Mouse (Mus musculus): ENCODE results near the gene Fzr1.

The Fzr1 gene

GRCm38 (mm10) chr10:81416581-81417226 is 38.4 kb upstream of the Fzr1 start:
- in situ Hi-C loops (cut with MseI, MboI), result no loop called here

DNA sequence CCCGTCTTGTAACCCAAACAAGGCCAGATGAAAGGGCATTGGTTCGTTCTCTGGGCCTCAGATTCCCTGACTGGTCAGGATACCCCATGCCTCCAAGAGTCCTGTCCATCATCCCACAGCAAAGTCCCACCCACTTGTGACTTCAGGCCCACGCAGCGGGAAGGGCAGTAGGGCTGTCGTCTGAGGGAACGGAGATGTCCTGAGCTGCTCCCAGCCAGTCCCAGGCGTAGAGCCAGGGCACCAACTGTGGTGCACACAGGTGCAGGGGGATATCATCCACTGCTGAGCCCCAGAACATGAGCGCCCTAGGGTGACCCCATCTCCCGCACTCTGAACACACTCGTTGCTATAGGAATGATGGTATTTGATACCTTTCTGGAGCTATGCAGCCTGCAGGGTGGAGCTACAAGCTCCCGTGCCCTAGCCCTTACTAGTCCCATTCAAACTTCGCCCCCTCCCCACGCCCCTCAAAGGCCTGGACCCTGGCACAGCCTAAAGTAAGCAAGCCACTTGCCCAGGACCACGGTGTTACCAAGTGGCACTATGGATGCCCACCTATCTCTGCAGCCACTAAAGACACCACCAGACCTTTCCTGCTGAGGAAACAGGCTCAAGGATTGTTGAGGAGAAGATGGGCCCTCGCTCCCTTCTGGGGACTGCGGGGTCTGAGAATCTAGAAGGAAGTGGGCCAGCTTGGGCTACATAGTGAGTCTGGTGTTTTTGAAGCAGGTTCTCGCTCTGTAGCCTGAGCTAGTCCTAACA is 37.4 kb upstream of the Fzr1 start:
- in situ Hi-C loops (cut with MseI, MboI), result no loop called here

GRCm38 (mm10) chr10:81415146-81415545 is 36.8 kb upstream of the Fzr1 start:
- in situ Hi-C loops (cut with MseI, MboI), result no loop called here

DNA sequence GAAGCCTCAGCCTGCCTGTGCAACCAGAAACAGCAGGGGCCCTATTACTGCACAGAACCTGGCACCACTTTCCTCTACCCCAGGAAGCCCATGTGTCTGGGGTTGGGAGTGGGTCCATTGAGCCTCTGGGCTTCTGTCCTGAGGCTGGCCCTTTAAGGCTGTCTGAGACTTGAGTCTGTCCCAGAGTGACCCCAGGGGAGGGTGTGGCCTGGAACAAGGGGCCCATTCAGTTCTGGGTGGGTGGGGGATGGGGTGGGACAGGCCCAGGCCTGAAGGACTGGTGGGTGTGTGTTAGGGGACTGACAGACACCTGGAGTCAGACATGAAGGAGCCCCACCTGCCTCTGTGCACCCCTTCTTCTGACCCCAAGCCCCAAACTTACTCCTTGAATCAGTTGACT is 36.4 kb upstream of the Fzr1 start:
- in situ Hi-C loops (cut with MseI, MboI), result no loop called here

GRCm38 (mm10) chr10:81413310-81414261 is 35.3 kb upstream of the Fzr1 start:
- in situ Hi-C loops (cut with MseI, MboI), result no loop called here

DNA sequence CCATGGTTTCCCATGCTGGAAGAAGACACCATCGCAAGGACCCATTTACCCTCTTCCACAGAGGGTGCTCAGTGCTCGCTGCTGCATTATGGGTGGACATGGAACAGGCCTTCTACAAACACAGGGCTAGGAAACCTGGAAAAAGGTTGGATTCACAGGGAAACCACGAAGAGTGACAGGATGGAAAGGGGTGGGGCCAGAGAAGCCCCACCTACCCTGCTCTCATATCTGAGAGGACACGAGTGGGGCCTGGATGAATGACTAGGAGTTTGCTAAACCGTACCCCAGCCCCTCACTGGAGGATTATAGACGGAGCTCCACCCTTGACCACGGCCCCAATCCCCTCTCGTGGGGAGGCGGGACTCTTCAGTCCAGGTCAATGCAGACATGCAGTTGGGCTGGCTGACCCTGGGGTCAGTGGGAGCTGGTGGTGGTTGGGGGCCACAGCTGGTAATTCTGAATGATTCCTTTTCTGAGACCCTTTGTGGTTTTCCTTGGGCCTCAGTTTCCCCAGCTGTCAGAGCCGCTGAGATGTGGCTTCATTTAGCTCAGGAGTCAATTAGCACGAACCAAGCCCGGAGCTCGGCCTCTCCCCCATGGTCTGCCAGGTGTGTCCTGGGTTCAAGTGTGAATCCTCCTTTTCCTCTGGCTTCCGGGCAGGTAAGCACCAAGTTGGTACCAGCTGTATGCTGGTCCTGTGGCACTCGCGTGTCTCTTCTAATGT is 34.4 kb upstream of the Fzr1 start:
- in situ Hi-C loops (cut with MseI, MboI), result no loop called here

- in situ Hi-C loops (cut with MseI, MboI), result no loop called here
These were observed 33.4 kb upstream of the Fzr1 start for GRCm38 (mm10) chr10:81411471-81412400.

DNA sequence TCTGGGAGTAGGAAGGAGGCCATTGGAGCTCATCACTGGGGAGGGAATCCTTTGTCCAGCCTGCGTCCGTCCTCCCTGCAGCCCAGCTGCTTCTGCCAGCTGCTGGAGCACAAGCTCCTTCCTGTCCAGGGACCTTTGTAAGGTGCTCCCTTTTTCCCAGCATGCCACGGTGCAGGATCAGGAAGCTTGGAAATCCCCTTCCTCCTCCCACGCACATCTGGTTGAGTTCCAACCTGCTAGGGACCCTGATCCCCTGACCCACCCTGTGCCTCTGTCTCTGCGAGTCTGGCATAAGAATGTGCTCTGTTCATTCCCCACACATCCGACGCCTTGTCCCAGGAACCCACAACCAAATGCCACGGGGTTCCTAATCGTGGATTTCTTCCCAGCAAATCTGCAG is 32.7 kb upstream of the Fzr1 start:
- in situ Hi-C loops (cut with MseI, MboI), result no loop called here

DNA sequence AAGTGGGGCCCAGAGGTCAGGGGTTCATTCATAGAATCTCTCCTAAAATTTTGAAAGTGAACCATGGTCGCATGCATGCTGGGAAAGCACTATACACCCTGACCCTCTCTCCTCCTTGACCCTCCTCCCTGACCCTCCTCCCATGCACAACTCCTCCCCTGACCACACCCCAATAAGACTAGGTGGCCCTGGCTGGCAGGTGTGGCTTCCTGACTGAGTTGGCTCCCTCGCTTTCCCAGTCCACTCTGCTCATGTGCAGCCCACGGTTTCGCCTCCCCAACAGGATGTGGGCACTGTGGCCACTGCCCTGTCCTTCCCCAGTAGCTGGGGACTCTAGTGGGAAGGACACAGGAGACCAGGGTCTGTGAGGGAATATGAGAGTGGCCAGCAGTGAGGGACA is 32.0 kb upstream of the Fzr1 start:
- in situ Hi-C loops (cut with MseI, MboI), result no loop called here

DNA sequence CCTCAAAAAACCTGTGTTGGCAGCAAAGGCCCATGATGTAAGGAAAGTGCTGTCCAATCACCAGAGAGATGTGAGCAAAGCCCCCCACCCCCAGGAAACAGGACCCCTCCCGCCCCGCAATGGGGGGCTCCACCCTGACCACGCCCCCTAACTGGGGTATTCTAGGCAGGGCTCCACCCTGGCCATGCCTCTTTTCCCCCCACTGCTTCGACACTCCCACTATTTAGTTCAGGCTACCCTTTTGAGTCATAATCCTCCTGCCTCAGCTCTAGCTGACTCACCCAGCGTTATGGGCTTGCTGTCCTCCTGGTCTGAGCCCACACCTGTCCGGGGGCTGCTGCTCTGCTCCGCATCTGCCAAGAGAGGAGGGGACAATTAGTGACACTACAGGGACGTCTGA is 31.0 kb upstream of the Fzr1 start:
- in situ Hi-C loops (cut with MseI, MboI), result no loop called here

- in situ Hi-C loops (cut with MseI, MboI), result no loop called here
These were observed 30.6 kb upstream of the Fzr1 start for GRCm38 (mm10) chr10:81408871-81409291.

DNA sequence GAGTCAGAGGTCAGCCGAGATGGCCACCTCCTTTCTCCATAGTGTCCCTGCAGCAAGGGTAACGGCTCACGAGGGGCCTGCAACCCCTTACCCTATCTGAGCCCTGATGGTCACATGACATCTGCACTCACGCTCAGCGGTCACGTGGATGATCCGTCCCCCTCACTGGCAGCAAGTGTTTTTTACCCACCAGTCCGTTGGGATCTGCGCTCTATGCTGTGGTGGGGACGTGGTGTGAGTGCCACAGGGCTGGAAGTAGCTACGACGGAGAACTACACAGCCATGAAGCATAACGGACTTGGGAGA is 30.1 kb upstream of the Fzr1 start:
- in situ Hi-C loops (cut with MseI, MboI), result no loop called here

DNA sequence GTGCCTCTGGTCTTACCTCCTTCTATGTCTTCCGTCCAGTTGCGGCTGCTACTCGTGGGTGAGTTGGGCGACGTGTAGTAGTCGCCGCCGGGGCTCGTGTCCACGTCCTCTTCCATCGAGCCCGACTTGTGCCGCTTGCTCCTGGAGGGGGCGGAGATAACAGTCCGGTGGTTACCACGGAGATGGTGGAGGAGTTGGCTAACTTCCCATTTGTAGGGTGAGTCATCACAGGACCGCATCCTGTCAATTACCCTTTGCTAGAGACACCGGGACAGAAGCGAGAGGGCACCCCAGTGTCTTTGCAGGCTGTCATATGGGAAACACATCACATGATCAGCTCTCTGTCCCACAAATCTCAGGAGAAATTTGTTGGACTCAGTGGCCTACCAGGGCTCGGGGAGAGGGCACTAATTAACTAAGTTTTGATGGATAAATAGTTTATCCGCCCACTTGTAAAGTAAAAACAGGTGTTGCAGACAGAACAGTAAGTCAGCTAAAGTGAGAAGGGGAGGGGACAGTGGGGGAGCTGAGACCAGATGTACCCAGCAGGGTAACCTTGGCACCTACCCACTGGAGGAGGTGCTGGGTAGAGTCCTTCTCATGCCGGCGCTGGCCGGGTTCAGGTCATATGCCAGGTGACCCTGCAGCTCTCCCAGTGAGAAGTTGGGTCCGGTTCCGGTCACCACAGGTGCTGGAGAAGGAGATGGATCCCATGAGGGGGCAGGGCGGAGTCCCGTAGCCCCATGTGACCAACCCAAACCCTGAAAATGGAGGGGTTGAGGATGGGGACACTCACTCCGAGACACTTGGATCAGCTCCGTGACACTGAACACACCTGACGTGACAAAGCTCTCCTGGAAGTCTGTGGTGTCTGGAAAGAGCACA is 29.5 kb upstream of the Fzr1 start:
- in situ Hi-C loops (cut with MseI, MboI), result no loop called here

- in situ Hi-C loops (cut with MseI, MboI), result no loop called here
These were observed 28.5 kb upstream of the Fzr1 start for GRCm38 (mm10) chr10:81406504-81407440.

GRCm38 (mm10) chr10:81405588-81406201 is 27.4 kb upstream of the Fzr1 start:
- in situ Hi-C loops (cut with MseI, MboI), result no loop called here

DNA sequence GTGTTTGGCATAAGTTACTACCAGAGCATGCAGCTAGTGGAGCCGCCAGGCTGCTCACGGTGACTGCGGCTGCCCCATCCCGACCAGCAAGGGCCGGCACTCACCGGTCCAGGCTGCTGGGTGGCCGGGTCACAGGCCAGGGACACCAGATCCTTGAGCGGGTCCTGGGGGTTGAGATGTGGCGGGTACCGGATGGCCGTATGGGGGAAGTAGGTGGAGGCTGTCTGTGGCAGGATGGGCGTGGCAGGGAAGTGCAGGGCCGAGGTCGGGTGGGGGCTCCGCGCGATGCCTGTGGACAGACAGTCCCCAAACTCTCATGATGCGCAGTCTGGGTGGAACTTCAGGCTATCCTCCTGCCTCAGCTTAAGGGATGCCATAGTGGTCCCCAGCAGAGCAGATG is 26.4 kb upstream of the Fzr1 start:
- in situ Hi-C loops (cut with MseI, MboI), result no loop called here

DNA sequence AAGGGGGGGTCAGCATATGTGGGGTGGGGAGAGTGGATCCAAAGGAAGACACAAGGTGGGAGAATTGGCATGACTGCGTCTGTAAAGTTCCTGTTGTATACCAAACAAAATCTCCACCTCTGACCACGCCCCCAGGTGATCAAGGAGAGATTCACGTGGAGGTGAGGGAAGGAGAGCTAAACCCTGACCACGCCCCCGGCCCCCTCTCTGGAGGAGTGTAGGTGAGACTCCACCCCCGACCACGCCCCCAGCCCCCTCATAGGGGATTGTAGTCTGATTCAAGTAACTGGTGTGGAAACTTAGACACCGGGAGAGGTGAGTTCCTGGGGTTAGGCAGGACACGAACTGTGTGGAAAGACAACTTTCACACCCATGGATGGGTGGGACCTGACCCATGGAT is 25.8 kb upstream of the Fzr1 start:
- in situ Hi-C loops (cut with MseI, MboI), result no loop called here

DNA sequence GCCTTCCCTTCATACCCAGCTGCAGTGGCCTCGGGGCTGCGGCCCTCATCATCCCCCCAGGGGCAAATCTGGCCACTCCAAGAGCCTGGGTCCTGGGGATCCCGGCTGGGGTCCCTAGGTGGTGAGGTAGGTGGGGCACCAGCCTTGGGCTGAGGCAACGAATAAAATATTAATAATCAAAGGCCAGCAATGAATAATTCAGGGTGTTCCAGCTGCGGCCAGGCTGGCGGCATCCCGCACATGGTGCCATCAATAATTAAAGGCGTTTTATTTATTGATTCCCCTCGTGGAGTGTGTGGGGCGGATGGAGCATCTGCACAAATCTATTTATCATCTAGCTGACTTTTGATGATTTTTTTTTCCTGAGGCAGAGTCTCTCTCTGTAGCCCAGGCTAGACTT is 25.2 kb upstream of the Fzr1 start:
- in situ Hi-C loops (cut with MseI, MboI), result no loop called here
